Mouse (Mus musculus) adrenal gland, postnatal 25 days (tissue): Measurements from ENCODE around the gene Cdh23. TPM values are rescaled to one million over a fixed set of nuclear protein-coding genes. Genes with fewer than 3 reads are reported as not detected.

ENCODE experiments used
- DNase-seq: peaks from one replicate; pipeline ENCODE4 v3.0.0; 2021; ENCODE audit warnings: mixed read lengths
- total RNA-seq: library from RNA; stranded (reverse); gene quantifications from 2 replicates; pipeline ENCODE4 v1.2.3, GENCODE M21; 2021

Gene Cdh23
- total RNA-seq, 1 experiment from 2014 or later, result 2.8 TPM

- DNase-seq, result no peak
Measured at GRCm38 (mm10) chr10:60473782-60474322, 222.4 kb downstream of the Cdh23 start.

DNA sequence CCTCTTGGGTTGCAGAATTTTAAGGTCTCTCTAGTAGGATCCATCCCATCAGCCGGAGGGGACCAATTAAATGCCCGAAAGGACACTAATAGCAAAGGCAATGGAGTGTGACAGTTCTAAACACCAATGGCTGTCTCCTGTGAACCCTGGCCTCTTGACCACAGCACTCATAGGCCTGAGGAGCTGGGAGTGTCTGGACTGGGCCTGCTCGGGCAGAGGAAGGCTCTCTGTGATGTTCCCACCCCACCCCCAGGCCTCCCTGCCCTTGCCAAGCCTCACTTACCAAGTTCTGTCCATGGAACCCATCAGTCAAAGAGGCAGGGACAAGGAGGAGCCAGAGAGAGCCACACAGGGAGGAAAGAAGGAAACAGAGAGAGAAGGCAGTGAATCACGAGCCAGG is 228.5 kb downstream of the Cdh23 start:
- DNase-seq, result no peak

GRCm38 (mm10) chr10:60463953-60464647 is 232.2 kb downstream of the Cdh23 start:
- no peak for DNase-seq

DNA sequence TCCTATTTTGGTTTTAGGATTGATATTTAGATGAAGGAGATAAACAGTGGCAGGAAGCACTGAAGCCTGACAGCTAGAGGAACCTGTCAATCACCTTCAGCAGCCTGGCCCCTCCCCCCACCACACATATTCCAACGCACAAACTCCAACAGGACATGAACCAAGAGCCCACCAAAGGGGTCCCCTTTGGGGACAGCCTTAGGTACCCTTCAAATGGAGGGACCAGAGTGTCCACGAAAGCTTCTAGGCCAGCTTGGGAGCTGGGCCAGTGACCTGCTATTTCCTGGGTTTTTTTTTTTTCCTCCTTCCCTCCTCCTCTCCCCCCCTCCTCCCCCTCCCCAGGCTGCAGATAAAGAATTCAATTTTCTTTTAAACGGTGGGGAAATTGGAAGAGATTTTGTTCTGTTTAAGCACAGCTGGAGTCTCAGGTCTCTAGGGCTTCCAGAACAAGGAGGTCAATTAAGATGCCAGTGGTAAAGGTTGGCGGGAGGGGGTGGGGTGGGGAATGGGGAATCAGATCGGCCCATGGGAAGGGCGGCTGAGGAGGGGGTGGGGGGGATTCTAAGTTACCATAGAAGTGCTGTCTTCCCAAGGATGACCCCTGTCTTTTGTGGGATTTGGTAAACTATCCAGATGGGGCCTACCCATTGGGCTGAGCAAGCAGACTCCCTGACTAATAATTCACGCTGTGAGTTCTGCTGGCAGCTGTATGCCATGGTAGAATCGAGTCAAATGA is 239.5 kb downstream of the Cdh23 start:
- no peak for DNase-seq

DNA sequence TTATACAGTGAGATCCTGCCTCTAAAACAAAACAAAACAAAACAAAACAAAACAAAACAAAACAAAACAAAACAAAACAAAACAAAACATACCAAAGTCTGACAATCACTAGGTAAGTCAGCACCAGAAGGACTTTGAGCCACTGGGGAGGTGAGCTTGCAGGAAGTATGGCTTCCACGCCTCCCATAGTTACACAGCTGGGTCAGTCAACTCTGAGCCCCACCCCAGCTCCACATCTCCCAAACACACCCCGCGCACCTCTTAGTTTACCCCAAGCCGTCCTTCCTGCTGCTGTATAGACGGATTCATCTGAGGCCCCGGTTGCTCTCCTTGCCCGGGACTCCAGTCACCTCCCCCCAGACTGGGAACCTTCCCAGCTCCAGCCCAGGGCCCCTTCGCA is 241.1 kb downstream of the Cdh23 start:
- no peak for DNase-seq

- no peak for DNase-seq
Measured at GRCm38 (mm10) chr10:60447186-60447585, 249.1 kb downstream of the Cdh23 start.

DNA sequence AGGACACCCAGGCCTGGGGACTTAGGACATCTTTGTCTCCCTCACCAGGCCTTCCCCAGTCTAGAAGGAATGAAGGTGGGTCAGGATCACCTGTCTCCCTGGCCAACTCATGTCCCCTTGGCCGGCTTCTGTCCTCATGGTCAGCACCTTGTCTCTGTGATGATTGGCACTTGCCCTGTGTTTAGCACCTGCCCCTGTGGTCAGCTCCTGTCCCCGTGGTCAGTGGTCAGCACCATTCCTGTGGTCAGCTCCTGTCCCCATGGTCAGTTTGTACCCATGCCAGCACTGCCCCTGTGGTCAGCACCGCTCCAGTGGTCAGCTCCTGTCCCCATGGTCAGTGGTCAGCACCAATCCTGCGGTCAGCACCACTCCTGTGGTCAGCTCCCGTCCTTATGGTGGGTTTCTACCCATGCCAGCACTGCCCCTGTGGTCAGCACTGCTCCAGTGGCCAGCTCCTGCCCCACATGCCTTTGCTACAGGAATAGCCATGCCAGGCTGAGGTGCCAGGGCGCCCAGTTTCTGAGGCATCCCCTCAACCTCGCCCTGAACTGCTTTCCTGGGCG is 251.2 kb downstream of the Cdh23 start:
- peak; percentile 27 for DNase-seq

DNA sequence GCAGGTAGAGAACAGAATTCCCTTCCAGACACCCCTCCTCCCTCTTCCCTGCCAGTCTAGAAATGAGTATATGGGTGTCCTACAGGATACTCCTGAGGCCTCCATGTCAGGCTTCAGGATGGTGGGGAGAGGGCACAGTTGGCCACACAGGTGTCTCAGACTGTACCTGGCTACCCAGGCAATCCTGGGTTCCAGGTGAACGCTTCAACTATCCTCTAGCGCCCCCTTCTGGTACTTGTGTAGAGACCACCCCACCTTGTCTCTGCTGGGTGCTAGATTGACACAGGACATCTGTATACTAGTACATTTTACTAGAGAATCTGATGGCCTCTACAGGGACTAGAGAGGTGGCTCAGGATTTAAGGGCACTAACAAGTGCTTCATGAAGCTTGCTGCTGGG is 253.2 kb downstream of the Cdh23 start:
- DNase-seq, result no peak

DNA sequence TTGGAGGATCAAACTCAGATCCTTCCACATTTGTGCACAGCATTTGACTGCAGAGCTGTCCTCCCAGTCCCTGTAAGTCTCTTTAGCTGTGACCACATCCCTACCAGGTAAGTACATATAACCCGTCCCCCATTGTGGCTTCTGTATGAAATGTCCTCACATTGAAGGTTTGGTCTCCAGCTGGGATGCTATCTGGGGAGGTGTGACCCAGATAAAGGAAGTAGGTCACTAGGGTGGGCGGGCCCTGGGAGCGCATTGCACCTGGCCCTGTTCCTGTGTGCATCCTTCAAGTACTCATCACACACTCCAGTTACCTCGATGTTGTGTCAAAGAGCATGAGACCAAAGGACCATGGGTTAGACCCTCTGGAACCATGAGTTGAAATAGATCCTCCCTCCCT is 254.0 kb downstream of the Cdh23 start:
- DNase-seq, result no peak

- DNase-seq, result no peak
Measured at GRCm38 (mm10) chr10:60432679-60433078, 263.6 kb downstream of the Cdh23 start.

GRCm38 (mm10) chr10:60430591-60430990 is 265.7 kb downstream of the Cdh23 start:
- no peak for DNase-seq

GRCm38 (mm10) chr10:60430001-60430400 is 266.3 kb downstream of the Cdh23 start:
- no peak for DNase-seq

DNA sequence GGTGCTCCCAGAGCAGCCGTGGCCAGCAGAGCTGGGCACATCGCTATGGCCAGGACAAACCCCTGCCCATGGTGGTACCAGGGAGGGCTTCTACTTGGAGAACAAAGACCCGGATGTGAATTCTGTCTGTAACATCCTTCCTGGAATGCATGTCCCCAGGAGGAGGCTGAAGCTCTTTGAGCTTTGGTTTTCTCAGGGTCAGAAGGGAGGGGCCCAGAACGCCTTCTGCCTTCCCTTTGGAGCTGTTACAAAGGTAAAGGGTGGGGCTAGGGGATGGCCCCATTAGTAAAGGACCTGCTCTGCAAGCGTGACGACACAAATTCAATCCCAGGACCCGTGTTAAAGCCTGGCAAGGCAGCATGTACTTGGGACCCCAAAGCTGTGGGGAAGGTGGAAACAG is 273.5 kb downstream of the Cdh23 start:
- no peak for DNase-seq

DNA sequence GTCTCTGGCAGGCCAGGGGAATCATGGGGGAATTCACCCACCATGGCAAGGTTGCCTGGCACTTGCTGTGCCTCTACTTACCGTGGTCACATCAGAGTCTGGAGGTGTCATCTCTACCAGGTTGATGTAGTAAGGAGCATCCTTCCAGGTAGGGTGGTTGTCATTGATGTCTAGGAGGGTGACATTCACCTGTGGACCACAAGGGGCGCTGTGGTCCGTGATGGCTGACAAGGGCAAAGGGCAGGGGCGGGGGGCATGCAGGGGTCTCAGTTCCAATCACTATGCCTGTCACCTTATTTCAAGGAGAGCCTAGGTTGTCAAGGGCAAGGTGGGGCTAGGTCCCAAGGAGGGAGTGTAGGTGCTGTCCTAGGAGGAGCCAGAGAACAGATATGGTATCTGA is 276.7 kb downstream of the Cdh23 start:
- no peak for DNase-seq

GRCm38 (mm10) chr10:60418137-60418536 is 278.2 kb downstream of the Cdh23 start:
- peak; percentile 73 for DNase-seq

DNA sequence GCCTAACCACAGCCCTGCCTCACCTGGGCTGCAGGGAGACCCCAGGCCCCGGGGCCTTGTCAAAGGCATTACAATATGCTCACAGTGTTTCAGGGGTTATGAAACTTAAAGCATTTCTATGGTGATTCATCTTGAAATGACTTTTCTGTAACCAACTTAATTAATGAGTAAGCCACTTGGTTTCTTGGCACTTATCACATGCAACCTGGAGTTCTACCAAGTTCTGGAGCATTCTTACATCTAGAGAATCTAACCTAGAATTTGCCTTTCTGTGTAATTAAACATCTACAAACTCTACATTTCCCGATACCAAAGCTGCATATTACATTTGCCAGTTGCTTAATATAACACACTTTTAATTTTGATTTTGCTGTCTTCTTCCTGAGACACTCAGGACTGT is 279.2 kb downstream of the Cdh23 start:
- no peak for DNase-seq

DNA sequence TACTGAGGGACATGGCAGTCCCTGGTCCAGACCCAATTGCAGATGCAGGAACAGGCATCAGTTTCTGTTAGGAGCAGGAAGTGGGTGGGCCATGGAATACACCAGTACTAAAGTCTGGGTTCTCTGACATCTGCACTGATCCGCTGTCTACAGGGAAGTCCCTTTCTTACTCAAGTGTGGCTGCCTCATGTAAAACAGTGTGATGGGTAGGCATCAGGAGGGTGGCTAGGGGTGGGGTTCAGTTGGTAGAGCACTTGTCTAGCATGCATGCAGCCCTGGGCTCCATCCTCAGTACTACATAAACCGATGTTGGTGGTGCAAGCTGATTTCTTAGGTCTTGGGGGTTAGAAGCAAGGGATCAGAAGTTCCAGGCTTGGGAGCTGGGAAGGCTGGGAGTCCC is 282.5 kb downstream of the Cdh23 start:
- DNase-seq, result no peak

DNA sequence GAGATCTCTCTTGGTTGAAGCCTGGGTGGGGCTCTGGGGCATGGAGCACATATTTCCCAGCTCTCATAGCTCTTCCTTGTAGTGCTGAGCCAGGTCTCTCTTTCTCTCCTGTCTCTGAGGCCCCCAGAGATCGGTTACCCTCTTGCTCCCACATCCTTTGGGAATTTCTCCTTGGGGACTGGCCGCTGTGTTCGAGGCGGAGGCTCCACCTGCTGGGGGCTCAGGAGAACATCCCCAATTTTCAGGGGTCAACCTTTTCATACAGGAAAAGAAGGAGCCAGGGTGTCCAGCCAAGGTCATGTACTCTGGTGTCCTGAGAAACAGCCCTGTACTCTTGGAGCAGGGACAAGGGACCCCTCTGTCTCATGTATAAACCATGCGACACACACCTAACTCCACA is 284.5 kb downstream of the Cdh23 start:
- DNase-seq, result peak; percentile 15

DNA sequence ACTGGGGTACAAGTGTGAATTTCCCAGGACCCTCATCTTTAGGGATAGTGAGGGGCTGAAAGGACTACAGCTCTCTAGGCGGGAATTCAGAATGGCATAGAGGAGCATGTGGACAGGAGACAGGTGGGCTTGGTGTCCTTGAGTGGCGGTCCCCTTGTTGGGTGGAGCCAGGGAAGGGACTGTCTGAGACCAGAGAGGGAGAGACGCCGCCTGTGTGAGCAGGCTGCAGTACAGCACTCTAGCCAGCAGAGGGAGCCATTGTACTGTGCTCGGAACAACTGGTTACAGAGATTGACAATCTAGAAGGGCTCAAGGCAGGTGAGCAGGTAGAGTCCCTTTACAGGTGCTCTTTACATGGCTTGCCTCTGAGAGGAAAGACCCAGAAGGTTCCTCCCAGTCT is 288.5 kb downstream of the Cdh23 start:
- DNase-seq, result peak; percentile 64

DNA sequence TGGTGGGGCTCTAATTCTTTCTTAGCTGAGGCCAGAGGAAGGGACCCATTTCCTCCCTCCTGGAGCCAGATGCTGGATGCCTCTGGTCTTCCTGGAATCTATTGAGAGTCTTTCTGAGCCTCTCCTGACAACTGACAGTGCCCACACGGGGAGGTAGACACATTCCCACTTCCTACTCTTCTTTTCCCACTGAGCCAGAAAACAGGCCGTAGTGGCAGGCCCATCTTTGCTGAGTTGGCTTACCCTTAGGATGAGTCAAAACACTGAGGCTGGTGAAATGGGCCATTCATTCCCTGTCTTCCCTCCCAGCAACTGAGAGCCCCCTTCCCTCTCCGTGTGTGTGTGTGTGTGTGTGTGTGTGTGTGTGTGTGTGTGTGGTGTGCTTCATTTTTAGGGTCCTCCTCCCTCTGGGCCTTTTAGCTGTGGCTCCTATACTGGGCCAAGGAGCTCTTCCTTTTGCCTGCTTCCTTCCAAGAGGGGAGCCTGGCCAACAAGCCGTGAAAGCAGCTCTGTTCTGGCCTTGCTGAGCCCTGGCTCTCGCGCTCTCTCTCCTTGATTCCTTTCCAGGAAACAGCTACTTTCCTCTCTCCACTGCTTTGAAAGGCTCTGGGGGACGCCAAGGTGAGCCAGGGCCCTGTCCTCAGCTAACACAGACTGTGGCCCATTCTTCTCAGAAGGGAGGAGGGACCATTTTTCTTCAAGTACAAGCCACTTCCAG is 290.7 kb downstream of the Cdh23 start:
- DNase-seq, result no peak

- DNase-seq, result no peak
Measured at GRCm38 (mm10) chr10:60400507-60401295, 295.6 kb downstream of the Cdh23 start.

GRCm38 (mm10) chr10:60399449-60399848 is 296.8 kb downstream of the Cdh23 start, which contains the start of gene Gm17455:
TSS of gene Gm17455 (plus strand) at chr10:60399726.
- no peak for DNase-seq
